Mouse (Mus musculus) G1E (cell line): ENCODE data around the gene Mrpl35.

ENCODE experiments used
- CTCF ChIP-seq: IDR thresholded peaks from 2 replicates; pipeline ENCODE4 v1.5.1; 2012; ENCODE audit warnings: low read depth, low read length, inconsistent platforms, mixed read lengths
- GATA1 ChIP-seq: IDR thresholded peaks from 2 replicates; pipeline ENCODE4 v1.6.1; 2012; ENCODE audit warnings: borderline replicate concordance, low read length, inconsistent platforms, mixed read lengths

DNA sequence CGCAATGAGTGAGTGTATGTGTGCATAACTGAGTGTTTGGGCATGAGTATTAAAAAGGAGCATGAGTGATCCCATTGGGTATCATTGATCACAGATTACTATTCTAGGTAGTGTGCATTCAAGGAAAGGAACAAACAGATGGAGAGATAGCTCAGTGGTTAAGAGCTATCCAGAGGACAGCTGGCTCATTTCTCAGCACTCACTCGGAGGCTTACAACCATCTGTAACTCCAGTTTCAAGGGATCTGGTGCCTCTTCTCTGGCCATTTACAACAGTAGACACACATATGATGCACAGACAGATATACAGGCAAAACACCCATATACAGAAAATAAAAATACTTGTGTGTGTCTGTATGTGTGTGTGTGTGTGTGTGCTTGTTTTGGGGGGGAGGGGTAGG, 41.0 kb upstream of the Mrpl35 start:
- TF ChIP-seq CTCF (no peak), GATA1 (no peak)
